Mouse (Mus musculus): ENCODE results near the gene Olfr371.

The Olfr371 gene

DNA sequence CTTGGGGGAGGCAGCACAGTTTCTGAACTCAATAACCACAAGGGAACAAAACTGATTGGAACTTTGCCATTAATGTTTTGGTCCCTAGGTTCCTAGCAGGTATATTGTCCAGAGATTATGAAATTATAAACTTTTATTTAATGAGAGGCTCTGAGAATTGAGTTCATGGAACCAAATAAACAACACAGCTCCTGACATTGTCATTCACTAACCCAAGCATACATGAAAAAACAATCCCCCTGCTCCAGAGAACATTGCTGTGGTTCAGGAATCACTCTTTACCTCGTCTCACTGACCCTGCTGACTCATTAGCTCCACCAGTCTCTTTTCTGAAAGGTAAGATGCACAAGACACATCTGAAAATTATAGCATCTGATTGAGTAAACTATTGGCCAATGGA lies at the start of gene Olfr371:
Gene Olfr371 (plus strand): TSS at position 301 of the 400 bp plus-strand sequence.
- no peak for DNase-seq

DNA sequence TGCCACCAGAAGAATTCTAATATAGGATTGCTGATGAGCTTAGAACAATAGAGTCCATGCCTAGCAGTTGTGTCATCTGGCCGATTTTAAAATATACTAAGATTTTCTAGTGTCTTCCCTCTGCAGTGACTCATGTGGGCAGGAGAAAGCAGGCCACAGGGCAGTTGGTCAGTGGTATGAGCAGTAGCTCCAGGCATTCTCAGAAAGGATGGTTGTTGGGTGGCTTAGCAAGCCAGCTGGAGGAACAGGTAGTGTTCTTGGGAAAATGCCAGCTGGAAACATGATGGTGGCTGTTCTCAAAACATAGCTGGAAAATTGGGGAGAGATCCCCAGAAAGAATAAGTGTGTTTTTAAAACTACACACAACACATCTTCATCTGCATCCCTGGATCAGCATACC lies 33.4 kb upstream of the Olfr371 start:
- no peak for DNase-seq

DNA sequence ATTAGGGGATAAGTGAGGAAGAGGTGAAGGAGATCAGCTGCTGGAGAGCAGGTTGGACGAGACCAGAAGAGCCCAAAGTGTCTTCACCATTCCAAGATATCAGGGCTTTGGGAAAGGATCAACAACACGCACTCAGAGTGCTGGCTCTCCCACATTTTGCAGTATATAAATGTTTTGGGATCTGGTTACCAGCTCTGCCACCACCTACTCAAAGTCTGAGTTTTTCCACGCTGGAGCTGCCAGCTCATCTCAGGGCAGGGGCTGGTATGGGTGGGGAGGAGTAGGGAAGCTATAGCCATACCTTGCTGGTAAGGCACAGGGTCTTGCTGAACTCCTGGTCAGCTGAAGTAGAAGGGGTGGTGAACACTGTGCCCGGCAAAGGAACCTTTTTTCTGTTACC lies 5.6 kb upstream of the Olfr371 start:
- DNase-seq = no peak

DNA sequence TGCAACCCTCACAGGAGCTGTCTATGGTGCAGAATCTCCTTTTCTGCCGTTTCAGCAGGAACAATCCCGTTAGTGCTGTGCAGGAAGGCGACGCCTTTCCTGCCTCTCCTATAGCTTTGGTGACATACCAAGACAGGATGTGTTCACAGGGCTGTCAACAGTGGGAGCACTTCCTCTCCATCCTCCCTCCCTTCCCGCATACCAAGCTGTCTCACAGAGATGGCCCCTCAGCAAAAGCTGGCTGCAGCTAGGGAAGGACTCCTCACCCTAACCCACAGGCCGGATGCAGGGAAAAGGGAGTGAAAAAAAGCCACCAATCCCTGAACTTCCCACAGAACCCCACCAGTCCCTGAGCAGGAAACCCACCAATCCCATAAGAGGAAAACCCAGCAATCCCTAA lies 4.8 kb upstream of the Olfr371 start:
- DNase-seq = no peak

DNA sequence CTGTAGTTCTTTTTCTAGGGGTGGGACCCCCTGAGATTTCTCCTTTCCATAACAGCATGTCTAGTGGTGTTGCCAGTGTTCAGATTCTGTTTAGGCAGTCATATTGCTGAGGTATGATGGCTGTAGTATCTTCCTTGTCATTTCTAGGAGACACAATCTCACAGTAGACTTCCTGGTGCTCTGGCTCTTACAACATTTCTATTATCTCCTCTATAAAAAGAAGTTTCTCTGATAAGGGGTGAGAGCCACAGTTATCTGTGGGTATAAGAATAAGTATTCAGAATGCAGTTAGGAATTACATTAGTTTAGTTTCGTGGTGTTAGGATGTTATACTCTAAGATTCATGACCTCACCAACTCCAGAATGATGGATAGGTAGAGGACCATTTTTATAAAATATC lies 1.5 kb downstream of the Olfr371 start:
- DNase-seq = no peak
